Mouse (Mus musculus): Measurements from ENCODE around the gene Pcnx2.

- TF ChIP-seq CTCF (conservative IDR thresholded peaks at IDR 0.05; ENCODE audit: low read length): no peak
- TF ChIP-seq POU5F1 (IDR thresholded peaks at IDR 0.05; ENCODE audit: borderline replicate concordance, low read length): no peak
- no peak for TF ChIP-seq NANOG (IDR thresholded peaks at IDR 0.05; ENCODE audit: borderline replicate concordance, low read length)
These were observed 48.9 kb downstream of the Pcnx2 start for GRCm38 (mm10) chr8:125849181-125849580.
